Mouse (Mus musculus) neural tube, embryonic 15.5 days (tissue): Measurements from ENCODE around the gene Sos1. TPM values are rescaled to one million over a fixed set of nuclear protein-coding genes. Genes with fewer than 3 reads are reported as not detected.

Experiments used
- ATAC-seq: fragments of 200-750 bp; cut with Nextera tagmentation; 2 replicates; pipeline ENCODE4 v1.8.0; 2017; ENCODE audit warnings: mild to moderate bottlenecking, moderate TSS enrichment, moderate library complexity; ENCODE audit not compliant: low FRiP score
- H3K27ac ChIP-seq: fragments of 300-500 bp; sonication (generic); replicated peaks from 2 replicates; pipeline ENCODE4 v1.5.1; 2015; ENCODE audit warnings: mild to moderate bottlenecking, inconsistent platforms
- H3K27me3 ChIP-seq: fragments of 300-500 bp; sonication (generic); replicated peaks from 2 replicates; pipeline ENCODE4 v1.6.1; 2015; ENCODE audit warnings: inconsistent platforms
- H3K36me3 ChIP-seq: fragments of 300-500 bp; sonication (generic); 2 replicates; pipeline ENCODE4 v1.6.1; 2015; ENCODE audit warnings: inconsistent platforms
- H3K4me1 ChIP-seq: fragments of 300-500 bp; sonication (generic); 2 replicates; pipeline ENCODE4 v1.6.1; 2015; ENCODE audit warnings: inconsistent platforms
- H3K4me2 ChIP-seq: fragments of 300-500 bp; sonication (generic); 2 replicates; pipeline ENCODE4 v1.6.1; 2015; ENCODE audit warnings: inconsistent platforms, mild to moderate bottlenecking, moderate library complexity
- H3K4me3 ChIP-seq: fragments of 300-500 bp; sonication (generic); replicated peaks from 2 replicates; pipeline ENCODE4 v1.5.1; 2015; ENCODE audit warnings: mild to moderate bottlenecking, inconsistent platforms
- H3K9ac ChIP-seq: fragments of 300-500 bp; sonication (generic); replicated peaks from 2 replicates; pipeline ENCODE4 v1.6.1; 2015; ENCODE audit warnings: mild to moderate bottlenecking, inconsistent platforms
- H3K9me3 ChIP-seq: fragments of 300-500 bp; sonication (generic); replicated peaks from 2 replicates; pipeline ENCODE4 v1.6.1; 2016; ENCODE audit warnings: inconsistent platforms
- WGBS: fragments of 180-500 bp; shearing (Covaris S2); methylation state at CpG from one replicate; pipeline ENCODE4 v1.1.7; 2015; ENCODE audit warnings: mixed read lengths; 5-methylcytosine and 5-hydroxymethylcytosine counted together
- polyA plus RNA-seq: library from polyadenylated mRNA; unstranded; fragments of >200 nt; fragmentation: Nextera tagmentation; extraction: Ambion mirVana; gene quantifications from 2 replicates; pipeline ENCODE4 v1.2.1, GENCODE M21; 2015

Sos1 gene
- polyA plus RNA-seq, 1 experiment from 2014 or later: 7.9 TPM

GRCm38 (mm10) chr17:80455648-80456047, 24.6 kb downstream of the Sos1 start:
- Histone ChIP-seq H3K4me2 (no peak overlapping the region), H3K27ac (no peak overlapping the region), H3K9ac (no peak overlapping the region), H3K4me3 (no peak overlapping the region), H3K27me3 (no peaks in the 10 kb centered on the region), H3K9me3 (no peaks in the 10 kb centered on the region), H3K4me1 (peaks cover 6% of the 10 kb centered on the region; the same call in 1 of the 2 replicates), H3K36me3 (peaks cover 11% of the 10 kb centered on the region; the same call in 1 of the 2 replicates)
- WGBS: 37% methylated on average over 2 of the region's 2 CpGs
- ATAC-seq: no peak

- Histone ChIP-seq H3K9ac (no peak overlapping the region), H3K9me3 (no peaks in the 10 kb centered on the region), H3K4me1 (0 out of 2 replicates have a peak, but pooled peaks cover 2% of the 10 kb centered on the region), H3K36me3 (peaks cover 40% of the 10 kb centered on the region), H3K4me2 (no peak overlapping the region), H3K4me3 (no peak overlapping the region), H3K27me3 (no peaks in the 10 kb centered on the region), H3K27ac (no peak overlapping the region)
- ATAC-seq: no peak
- WGBS: 32% methylated on average over 3 of the region's 3 CpGs
Measured at GRCm38 (mm10) chr17:80450426-80451030, 29.7 kb downstream of the Sos1 start.

GRCm38 (mm10) chr17:80446470-80446869, 33.8 kb downstream of the Sos1 start:
- H3K27ac ChIP-seq: no peak overlapping the region
- H3K4me3 ChIP-seq: no peak overlapping the region
- H3K4me2 ChIP-seq: no peak overlapping the region
- H3K27me3 ChIP-seq: no peaks in the 10 kb centered on the region
- ATAC-seq: no peak
- H3K36me3 ChIP-seq: peaks cover 58% of the 10 kb centered on the region
- no peaks in the 10 kb centered on the region for H3K4me1 ChIP-seq
- H3K9me3 ChIP-seq: no peaks in the 10 kb centered on the region
- H3K9ac ChIP-seq: no peak overlapping the region
- WGBS: 95% methylated on average over 5 of the region's 5 CpGs

GRCm38 (mm10) chr17:80445433-80445832, 34.8 kb downstream of the Sos1 start:
- Histone ChIP-seq H3K4me2 (no peak overlapping the region), H3K36me3 (peaks cover 54% of the 10 kb centered on the region), H3K27me3 (no peaks in the 10 kb centered on the region), H3K4me1 (no peaks in the 10 kb centered on the region), H3K4me3 (no peak overlapping the region), H3K9ac (no peak overlapping the region), H3K9me3 (no peaks in the 10 kb centered on the region), H3K27ac (no peak overlapping the region)
- ATAC-seq: no peak
- WGBS: 87% methylated on average over 7 of the region's 7 CpGs

GRCm38 (mm10) chr17:80435680-80436079, 44.6 kb downstream of the Sos1 start:
- peaks cover 36% of the 10 kb centered on the region for H3K36me3 ChIP-seq
- no peak overlapping the region for H3K4me3 ChIP-seq
- no peak for ATAC-seq
- WGBS: 89% methylated on average over 5 of the region's 5 CpGs
- no peaks in the 10 kb centered on the region for H3K27me3 ChIP-seq
- H3K4me2 ChIP-seq: no peak overlapping the region
- H3K9ac ChIP-seq: no peak overlapping the region
- H3K4me1 ChIP-seq: no peaks in the 10 kb centered on the region
- no peaks in the 10 kb centered on the region for H3K9me3 ChIP-seq
- no peak overlapping the region for H3K27ac ChIP-seq

- Histone ChIP-seq H3K4me2 (no peak overlapping the region), H3K9me3 (no peaks in the 10 kb centered on the region), H3K9ac (no peak overlapping the region), H3K4me1 (no peaks in the 10 kb centered on the region), H3K27me3 (no peaks in the 10 kb centered on the region), H3K4me3 (no peak overlapping the region), H3K36me3 (peaks cover 38% of the 10 kb centered on the region), H3K27ac (no peak overlapping the region)
- 77% methylated on average over 3 of the region's 3 CpGs for WGBS
- no peak for ATAC-seq
Measured at GRCm38 (mm10) chr17:80434430-80434829, 45.8 kb downstream of the Sos1 start.

- H3K27ac ChIP-seq: no peak overlapping the region
- peaks cover 2% of the 10 kb centered on the region; the same call in 1 of the 2 replicates for H3K4me1 ChIP-seq
- H3K4me3 ChIP-seq: no peak overlapping the region
- H3K4me2 ChIP-seq: no peak overlapping the region
- no peak overlapping the region for H3K9ac ChIP-seq
- peaks cover 29% of the 10 kb centered on the region for H3K36me3 ChIP-seq
- no peaks in the 10 kb centered on the region for H3K27me3 ChIP-seq
- H3K9me3 ChIP-seq: no peaks in the 10 kb centered on the region
- 98% methylated on average over 9 of the region's 9 CpGs for WGBS
- ATAC-seq: no peak
Measured at GRCm38 (mm10) chr17:80431997-80432396, 48.3 kb downstream of the Sos1 start.

- WGBS: 48% methylated on average over 2 of the region's 2 CpGs
- no peaks in the 10 kb centered on the region for H3K9me3 ChIP-seq
- H3K4me1 ChIP-seq: peaks cover 2% of the 10 kb centered on the region; the same call in 1 of the 2 replicates
- H3K4me2 ChIP-seq: no peak overlapping the region
- H3K4me3 ChIP-seq: no peak overlapping the region
- no peak overlapping the region for H3K27ac ChIP-seq
- H3K9ac ChIP-seq: no peak overlapping the region
- peaks cover 14% of the 10 kb centered on the region for H3K36me3 ChIP-seq
- no peaks in the 10 kb centered on the region for H3K27me3 ChIP-seq
- ATAC-seq: no peak
Measured at GRCm38 (mm10) chr17:80427966-80428365, 52.3 kb downstream of the Sos1 start.

GRCm38 (mm10) chr17:80426901-80427300, 53.4 kb downstream of the Sos1 start:
- peaks cover 19% of the 10 kb centered on the region for H3K36me3 ChIP-seq
- WGBS: 77% methylated on average over 5 of the region's 5 CpGs
- no peak overlapping the region for H3K9ac ChIP-seq
- H3K4me1 ChIP-seq: peaks cover 2% of the 10 kb centered on the region; the same call in 1 of the 2 replicates
- no peaks in the 10 kb centered on the region for H3K27me3 ChIP-seq
- H3K4me2 ChIP-seq: no peak overlapping the region
- no peak overlapping the region for H3K4me3 ChIP-seq
- ATAC-seq: no peak
- no peak overlapping the region for H3K27ac ChIP-seq
- H3K9me3 ChIP-seq: no peaks in the 10 kb centered on the region

DNA sequence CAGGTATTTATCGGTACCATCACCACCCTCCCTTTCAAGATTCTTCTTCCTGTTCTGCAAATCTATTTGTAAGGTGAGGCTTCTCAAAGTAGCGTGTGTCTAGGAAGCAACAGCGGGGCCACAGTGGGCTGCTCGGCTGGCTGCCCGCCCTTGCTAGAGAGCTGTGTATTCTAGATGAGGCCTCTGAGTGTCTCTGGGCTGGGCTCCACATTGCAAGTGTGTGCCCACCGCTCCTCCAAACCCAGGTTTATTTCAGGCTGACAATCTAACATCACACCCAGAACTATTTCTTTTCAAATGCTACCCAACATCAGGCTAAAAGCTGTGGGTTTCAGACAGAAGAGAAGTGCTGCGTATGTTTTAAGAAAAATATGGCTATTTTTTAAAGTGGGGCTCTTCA, 54.1 kb downstream of the Sos1 start:
- H3K4me1 ChIP-seq: peaks cover 2% of the 10 kb centered on the region; the same call in 1 of the 2 replicates
- peaks cover 19% of the 10 kb centered on the region for H3K36me3 ChIP-seq
- no peak overlapping the region for H3K9ac ChIP-seq
- H3K27me3 ChIP-seq: no peaks in the 10 kb centered on the region
- H3K4me3 ChIP-seq: no peak overlapping the region
- H3K9me3 ChIP-seq: no peaks in the 10 kb centered on the region
- ATAC-seq: no peak
- H3K4me2 ChIP-seq: no peak overlapping the region
- 93% methylated on average over 7 of the region's 7 CpGs for WGBS
- no peak overlapping the region for H3K27ac ChIP-seq

GRCm38 (mm10) chr17:80420998-80421397, 59.3 kb downstream of the Sos1 start:
- Histone ChIP-seq H3K36me3 (peaks cover 47% of the 10 kb centered on the region), H3K4me3 (no peak overlapping the region), H3K27ac (no peak overlapping the region), H3K9ac (no peak overlapping the region), H3K4me2 (no peak overlapping the region), H3K9me3 (no peaks in the 10 kb centered on the region), H3K4me1 (no peaks in the 10 kb centered on the region), H3K27me3 (no peaks in the 10 kb centered on the region)
- no peak for ATAC-seq
- 96% methylated on average over 1 of the region's 1 CpGs for WGBS

DNA sequence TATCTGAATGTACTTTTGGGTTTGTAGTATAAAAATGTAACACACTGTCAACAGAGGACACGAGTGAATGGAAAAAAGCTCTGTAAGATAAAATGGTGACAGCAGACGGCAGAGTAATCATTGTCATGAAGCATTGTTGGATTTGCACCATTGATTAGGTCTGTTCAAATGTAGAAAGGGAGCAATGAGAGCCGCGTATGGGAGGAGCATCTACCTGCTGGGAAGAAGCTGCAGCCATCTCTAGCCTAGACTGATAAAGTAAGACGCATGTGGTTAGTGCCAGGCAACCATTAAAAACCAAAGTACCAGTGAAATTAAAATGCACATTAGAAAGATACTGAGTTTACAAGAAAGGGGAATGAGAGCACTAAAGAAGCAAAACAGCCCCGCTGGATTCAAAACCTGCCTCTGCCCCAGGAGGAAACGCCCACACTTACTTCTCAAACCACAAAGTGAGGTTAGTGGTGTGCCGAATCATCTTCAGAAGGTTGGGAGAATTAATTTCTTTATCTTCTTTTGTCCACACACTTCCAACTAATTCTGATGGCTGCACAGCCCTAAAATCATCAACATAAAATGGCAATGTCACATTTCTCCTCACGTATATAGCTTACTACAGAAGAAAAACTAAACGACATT, 61.6 kb downstream of the Sos1 start:
- ATAC-seq: no peak
- no peak overlapping the region for H3K4me2 ChIP-seq
- no peak overlapping the region for H3K9ac ChIP-seq
- 83% methylated on average over 10 of the region's 10 CpGs for WGBS
- no peaks in the 10 kb centered on the region for H3K27me3 ChIP-seq
- H3K4me1 ChIP-seq: no peaks in the 10 kb centered on the region
- H3K36me3 ChIP-seq: peaks cover 66% of the 10 kb centered on the region
- no peak overlapping the region for H3K4me3 ChIP-seq
- H3K27ac ChIP-seq: no peak overlapping the region
- no peaks in the 10 kb centered on the region for H3K9me3 ChIP-seq
